Mouse (Mus musculus) lung, postnatal 0 days (tissue): ENCODE data around the gene Ctsh.

ENCODE experiments used
- CTCF ChIP-seq: IDR thresholded peaks from 2 replicates; pipeline ENCODE4 v1.5.1; 2016; ENCODE audit warnings: antibody characterized with exemption, mild to moderate bottlenecking
- EP300 ChIP-seq: IDR thresholded peaks from 2 replicates; pipeline ENCODE4 v1.6.1; 2016; ENCODE audit warnings: antibody characterized with exemption, mild to moderate bottlenecking, control low read depth

DNA sequence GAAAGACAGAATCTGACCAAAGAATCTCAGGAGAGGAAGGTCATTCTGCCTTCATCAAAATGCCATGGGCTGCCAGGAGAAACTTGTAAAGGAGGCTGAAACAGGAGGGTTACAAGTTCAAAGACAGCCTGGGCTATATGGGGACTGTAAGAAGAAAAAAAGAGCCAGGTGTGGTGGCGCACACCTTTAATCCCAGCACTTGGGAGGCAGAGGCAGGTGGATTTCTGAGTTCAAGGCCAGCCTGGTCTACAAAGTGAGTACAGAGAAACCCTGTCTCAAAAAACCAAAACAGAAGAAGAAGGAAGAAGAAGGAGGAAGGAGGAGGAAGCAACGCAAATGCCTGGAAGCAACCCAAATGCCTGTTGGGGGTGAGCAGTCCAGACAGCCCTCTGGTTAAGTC, at the start of gene Ctsh:
- TF ChIP-seq CTCF (no peak), EP300 (no peak)
